Mouse (Mus musculus) lung, adult 18-20 months (tissue): ENCODE results near the gene Tbxa2r.

Experiments
- DNase-seq, 2 experiments: peaks; one replicate each; pipeline ENCODE4 v3.0.0; 2022; ENCODE audit warnings: mixed read lengths in 2 of 2

The Tbxa2r gene

GRCm38 (mm10) chr10:81300352-81300907 lies 28.1 kb upstream of the Tbxa2r start:
- DNase-seq: no peak

- no peak for DNase-seq
Observed at GRCm38 (mm10) chr10:81301321-81301720, 27.2 kb upstream of the Tbxa2r start.

DNA sequence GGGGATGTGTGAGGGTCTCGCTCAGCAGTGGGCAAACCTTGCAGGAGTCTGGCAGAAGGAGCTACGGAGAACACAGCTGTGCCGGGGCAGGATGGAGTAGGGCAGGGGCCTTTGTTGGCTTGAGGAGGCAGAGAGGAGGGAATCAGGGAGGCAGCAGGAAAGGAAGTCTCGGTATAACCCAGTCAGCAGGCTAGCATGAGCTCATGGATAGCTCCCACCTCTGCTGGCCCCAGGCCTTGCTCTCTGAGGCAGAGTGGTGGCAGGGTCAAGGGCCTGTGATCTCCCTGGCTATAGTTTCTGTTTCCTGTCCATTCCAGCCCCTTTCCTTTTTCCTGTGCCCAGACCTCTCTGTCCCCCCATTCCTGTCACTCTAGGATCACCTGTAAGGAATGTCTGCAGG lies 26.2 kb upstream of the Tbxa2r start:
- DNase-seq: no peak

DNA sequence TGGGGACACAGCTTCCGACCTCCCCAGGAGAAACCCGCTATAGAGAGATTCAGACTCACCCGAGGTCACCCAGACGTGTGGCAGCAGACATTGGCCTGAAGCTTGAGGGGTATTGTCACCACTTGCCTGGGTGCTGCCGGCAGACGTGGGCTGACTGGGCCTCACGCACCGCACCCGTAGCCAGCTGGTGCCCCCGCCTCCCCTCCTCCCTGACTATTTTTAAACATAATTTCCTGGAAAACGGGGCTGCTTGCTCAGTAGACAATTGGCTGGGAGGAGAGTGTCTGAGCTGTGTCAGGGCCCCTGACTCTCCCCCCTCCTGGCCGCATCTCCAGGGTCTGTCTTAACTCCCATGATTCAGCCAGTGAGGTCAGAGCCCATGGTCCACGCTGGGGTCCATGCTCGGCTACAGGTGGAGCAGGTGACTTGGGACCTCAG lies 25.7 kb upstream of the Tbxa2r start:
- no peak for DNase-seq

DNA sequence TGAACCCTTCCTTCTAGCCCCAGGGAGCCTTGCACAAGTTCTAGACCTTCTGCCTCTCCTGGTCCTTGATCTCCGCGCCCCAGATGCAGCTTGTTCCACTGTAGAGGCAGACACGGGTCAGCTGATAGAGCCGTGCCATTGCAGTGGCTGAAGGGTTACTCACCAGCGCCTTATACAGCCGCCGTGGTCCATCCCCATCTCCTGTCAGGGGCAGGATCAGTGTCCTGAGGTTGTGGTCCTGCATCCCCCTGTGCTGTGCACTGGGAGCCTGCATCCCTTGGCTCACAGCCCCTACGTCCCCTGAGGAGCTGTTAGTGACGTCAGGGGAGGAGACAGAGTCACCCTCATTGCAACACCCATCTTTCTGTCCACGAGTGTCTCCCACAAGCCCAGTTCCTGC lies 25.3 kb upstream of the Tbxa2r start:
- DNase-seq: no peak

DNA sequence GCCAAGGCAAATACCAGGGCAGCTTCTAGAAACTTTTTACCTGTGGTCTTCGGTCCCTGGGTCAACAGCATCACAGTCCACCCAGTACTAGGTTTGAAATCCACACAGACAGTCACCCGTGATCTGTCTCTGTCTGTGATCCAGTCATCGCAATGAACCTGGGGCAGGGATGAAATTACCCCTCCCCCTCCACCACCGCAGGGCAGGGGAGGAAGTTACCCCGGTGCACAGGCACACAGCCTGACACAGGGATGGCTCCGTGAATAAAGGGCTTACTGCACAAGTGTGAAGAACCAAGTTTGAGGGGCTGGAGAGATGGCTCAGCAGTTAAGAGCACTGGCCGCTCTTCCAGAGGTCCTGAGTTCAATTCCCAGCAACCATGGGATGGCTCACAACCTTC lies 24.8 kb upstream of the Tbxa2r start:
- no peak for DNase-seq

- peak; percentile 46 to 60 for DNase-seq
Observed at GRCm38 (mm10) chr10:81304597-81305238, 23.8 kb upstream of the Tbxa2r start.

DNA sequence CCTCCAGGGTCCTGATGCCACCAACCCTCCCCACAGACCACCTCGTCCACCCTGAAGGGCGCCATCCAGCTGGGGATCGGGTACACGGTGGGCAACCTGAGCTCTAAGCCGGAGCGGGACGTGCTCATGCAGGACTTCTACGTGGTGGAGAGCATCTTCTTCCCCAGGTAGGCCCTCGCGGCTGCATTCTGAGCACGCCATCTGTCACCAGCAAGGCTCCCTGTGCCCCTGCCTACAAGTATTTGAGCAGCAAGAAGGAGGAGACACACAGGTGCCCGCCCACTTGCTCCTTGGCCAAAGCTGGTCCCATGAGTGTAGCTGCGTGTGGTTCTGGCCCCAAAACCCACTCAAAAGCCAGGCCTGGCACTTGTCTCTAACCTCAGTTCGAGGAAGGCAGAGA lies 22.9 kb upstream of the Tbxa2r start:
- DNase-seq: no peak

GRCm38 (mm10) chr10:81306173-81306668 lies 22.3 kb upstream of the Tbxa2r start:
- no peak for DNase-seq

DNA sequence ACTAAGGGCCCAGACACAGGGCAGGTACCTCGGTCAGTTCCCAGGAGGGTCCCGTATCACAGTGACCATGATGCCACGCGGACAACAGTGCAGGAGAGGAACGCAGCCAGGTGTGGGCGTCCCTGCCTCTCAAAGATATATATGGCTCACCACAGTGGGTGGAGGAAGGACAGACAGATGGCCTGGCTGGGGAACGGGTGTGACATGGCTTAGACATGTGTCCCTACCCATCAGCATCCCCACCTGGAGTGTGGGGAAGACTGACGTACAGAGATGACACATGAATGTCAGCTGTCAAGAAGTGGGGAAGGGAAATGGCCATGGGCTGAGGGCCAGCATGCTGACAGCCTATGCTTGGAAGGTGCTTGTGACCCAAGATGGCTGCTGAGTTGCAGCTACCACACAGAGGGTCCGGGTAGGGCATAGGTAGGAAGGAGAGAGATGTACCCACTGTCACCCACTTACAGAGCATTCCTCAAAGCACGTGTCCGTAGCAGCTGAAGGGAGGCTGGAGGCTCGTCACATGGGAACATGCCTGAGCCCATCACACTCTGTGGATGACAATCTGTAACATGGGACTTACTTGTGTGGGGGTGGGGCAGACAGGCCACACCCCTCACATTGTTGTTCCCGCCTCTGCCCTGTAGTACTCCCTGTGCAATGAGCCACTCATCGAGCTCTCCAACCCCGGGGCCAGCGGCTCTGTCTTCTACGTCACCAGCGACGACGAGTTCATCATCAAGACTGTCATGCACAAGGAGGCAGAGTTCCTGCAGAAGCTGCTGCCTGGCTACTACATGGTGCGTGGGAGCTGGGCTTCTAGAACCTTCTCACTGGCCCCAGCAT lies 21.5 kb upstream of the Tbxa2r start:
- no peak for DNase-seq

- DNase-seq: no peak
Observed at GRCm38 (mm10) chr10:81309571-81309970, 19.0 kb upstream of the Tbxa2r start.

DNA sequence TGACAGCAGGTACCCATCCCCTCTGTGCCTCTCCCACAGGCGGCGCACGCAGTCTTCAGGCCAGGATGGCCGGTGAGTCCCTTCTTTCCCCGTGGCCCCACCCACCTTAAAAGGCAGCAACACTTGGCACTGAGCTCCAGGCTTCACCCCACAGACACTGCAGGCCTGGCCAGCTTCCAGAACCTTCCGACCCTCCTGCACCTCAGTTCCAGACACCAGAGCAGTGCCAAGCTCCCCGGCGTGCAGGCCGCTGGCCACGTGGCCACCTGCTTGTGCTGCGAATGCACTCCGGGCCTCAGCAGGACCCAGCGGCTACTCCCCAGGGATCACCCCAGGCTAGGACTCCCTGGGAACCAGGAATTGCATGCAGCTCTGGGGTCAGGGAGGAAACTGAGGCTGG lies 14.9 kb upstream of the Tbxa2r start:
- DNase-seq: no peak

- DNase-seq: no peak
Observed at GRCm38 (mm10) chr10:81314201-81314600, 14.3 kb upstream of the Tbxa2r start.

GRCm38 (mm10) chr10:81315587-81315986 lies 12.9 kb upstream of the Tbxa2r start:
- no peak for DNase-seq

- DNase-seq: no peak
Observed at GRCm38 (mm10) chr10:81316338-81317060, 12.0 kb upstream of the Tbxa2r start.

- DNase-seq: peak; percentile 86 to 90
Observed at GRCm38 (mm10) chr10:81317273-81317672, 11.3 kb upstream of the Tbxa2r start.

- DNase-seq: peak; percentile 50 to 56
Observed at GRCm38 (mm10) chr10:81318589-81319329, 9.8 kb upstream of the Tbxa2r start.

- no peak for DNase-seq
Observed at GRCm38 (mm10) chr10:81319330-81319699, 9.2 kb upstream of the Tbxa2r start.

DNA sequence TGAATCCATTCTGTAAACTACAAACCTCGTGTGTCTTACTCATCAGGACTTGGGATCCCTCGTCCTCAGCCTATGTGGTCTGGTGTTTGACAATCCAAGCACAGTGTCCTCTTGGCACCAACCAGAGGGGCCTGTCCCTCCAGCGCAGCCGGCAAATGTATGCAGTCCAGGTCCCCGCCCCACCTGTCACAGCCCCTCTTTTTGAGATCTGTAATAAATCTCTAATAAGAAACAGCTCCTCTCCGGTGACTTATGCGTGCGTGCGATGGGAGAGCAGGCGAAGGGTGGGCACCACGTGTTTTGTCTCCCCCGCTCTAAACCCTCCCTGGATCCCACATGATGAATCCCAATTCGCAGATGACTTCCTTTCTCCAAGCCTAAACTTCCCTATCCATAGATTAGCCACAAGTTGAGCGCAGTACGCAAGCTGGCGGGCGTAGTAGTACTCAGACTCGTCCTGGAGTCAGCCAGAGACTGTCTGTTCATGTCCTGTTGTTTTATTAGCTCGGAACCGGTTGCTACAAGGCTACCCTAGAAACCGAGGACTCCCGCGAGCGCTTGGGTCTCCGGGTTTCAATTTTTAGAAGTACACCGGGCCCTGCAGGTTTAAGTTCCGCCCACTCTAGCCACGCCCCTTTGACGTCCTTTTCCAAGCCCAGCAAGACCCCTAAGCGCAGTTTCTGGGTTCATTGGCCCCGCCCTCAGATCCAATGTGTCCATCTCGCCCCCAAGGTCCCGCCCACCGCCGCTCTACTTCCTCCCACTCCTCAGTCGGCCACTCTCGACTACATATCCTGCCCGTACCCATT lies 8.6 kb upstream of the Tbxa2r start:
- no peak for DNase-seq

DNA sequence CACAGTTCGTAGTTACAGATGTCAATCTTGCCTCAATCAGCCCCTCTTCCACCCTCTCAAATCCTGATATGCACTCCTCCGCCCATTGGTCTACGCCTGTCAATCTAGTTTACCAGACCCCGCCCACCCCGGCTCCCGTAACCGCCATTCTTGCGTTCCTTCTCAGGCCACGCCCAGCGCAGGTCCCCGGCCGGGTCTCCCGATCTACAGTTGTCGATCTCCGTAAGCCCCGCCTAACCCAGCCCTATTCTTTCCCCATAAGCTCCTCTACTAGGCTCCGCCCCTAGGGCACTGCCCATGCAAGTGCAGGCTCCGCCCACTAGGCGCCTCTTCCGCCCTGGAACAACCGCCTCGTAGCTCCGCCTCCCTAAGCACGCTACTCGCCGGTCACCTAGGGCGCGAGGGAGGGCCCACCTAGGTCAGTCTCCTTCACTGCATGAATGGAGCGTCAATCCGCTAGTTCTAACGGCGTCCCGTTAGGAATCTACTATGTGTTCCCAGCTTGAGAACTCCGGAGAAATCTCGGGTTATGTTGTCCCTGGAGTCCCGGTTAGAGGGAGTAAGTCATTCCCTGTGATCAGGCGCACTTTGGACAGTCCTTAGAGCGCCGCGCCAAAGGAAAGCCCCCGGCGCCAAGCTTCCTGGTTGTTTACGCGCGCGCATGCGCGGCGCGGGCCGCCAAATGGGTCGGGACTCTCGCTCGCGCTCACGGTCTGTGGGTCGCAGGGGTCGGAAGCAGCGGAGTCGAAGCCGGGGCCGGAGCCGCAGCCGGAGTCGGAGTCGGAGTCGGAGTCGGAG lies 7.8 kb upstream of the Tbxa2r start, which contains the start of gene Cactin:
TSS of gene Cactin (plus strand) at position 554 of the 798 bp plus-strand sequence.
- DNase-seq: peak; percentile 100

DNA sequence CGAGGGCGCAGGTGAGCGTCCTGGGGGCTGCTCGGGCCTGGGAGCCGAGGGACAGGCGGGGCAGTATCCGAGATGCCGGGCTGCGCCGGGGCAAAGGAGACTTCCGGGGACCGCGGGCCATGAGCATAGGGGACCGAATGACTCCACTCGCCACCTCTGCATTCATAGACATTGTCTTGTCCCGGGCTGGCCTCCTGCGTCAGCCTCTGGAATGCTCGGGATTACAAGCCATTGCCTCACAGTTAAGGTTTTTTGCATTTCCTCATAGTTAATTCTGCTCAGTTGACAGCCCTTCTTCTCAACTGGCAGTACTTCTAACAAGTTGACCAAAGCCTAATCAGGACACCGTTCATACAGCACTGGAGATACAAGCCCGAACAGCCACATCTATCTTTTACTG lies 7.1 kb upstream of the Tbxa2r start:
- DNase-seq: no peak
